Mouse (Mus musculus): ENCODE measurements at regions not wholly inside any gene's neighbourhood (a gene's known extent, or its start where the extent isn't known, plus 50 kb on each side); places are given as distances from the start of the nearest gene placed in this dataset.

- no peaks in the 10 kb centered on the region for H3K9me3 ChIP-seq (replicated peaks; ENCODE audit: insufficient read depth, low read length)
- no peak overlapping the region for H3K27ac ChIP-seq (ENCODE audit: control insufficient read depth, low read depth, low read length)
- no peak for TF ChIP-seq SIN3A (IDR thresholded peaks at IDR 0.05; ENCODE audit: low read length)
- TF ChIP-seq E2F4 (IDR thresholded peaks at IDR 0.05; ENCODE audit: borderline replicate concordance, low read depth, low read length): no peak
- TF ChIP-seq SMC3 (IDR thresholded peaks at IDR 0.05; ENCODE audit: low read depth, low read length): no peak
- no peak for TF ChIP-seq MYC (IDR thresholded peaks at IDR 0.05; ENCODE audit: low read depth, low read length)
- TF ChIP-seq MAFK (IDR thresholded peaks at IDR 0.05; ENCODE audit: borderline replicate concordance, low read depth, low read length): no peak
- no peak for TF ChIP-seq MYB (IDR thresholded peaks at IDR 0.05; ENCODE audit: low read depth, low read length)
- no peak for TF ChIP-seq RAD21 (IDR thresholded peaks at IDR 0.05; ENCODE audit: low read depth, low read length)
- no peak for TF ChIP-seq ZKSCAN1 (IDR thresholded peaks at IDR 0.05; ENCODE audit: low read depth, low read length)
- no peak for TF ChIP-seq MAX (IDR thresholded peaks at IDR 0.05; ENCODE audit: low read length)
- no peak for TF ChIP-seq TAL1 (IDR thresholded peaks at IDR 0.05; ENCODE audit: low read length)
- no peak for TF ChIP-seq MEF2A (IDR thresholded peaks at IDR 0.05; ENCODE audit: extremely low read depth, insufficient replicate concordance, low read depth, low read length, poor library complexity, severe bottlenecking)
- TF ChIP-seq GATA1 (IDR thresholded peaks at IDR 0.05; ENCODE audit: low read depth, low read length): no peak
- TF ChIP-seq BHLHE40 (IDR thresholded peaks at IDR 0.05; ENCODE audit: borderline replicate concordance, low read depth, low read length): no peak
- TF ChIP-seq ZNF384 (IDR thresholded peaks at IDR 0.05; ENCODE audit: low read depth, low read length): no peak
- no peak for TF ChIP-seq CHD1 (IDR thresholded peaks at IDR 0.05; ENCODE audit: low read depth, low read length)
- no peak for TF ChIP-seq GABPA (IDR thresholded peaks at IDR 0.05; ENCODE audit: low read depth, low read length)
- no peaks in the 10 kb centered on the region for H3K36me3 ChIP-seq (ENCODE audit: control insufficient read depth in 1 of 2, insufficient read depth in 2 of 2, low read length in 2 of 2)
- no peak for DNase-seq (ENCODE audit: low read depth, low spot score)
- H3K79me2 ChIP-seq (ENCODE audit: control insufficient read depth, insufficient read depth, low read length, poor library complexity): no peaks in the 10 kb centered on the region
- no peak overlapping the region for H3K4me3 ChIP-seq (ENCODE audit: control insufficient read depth in 1 of 2, insufficient read depth in 1 of 2, low read depth in 2 of 2, low read length in 2 of 2)
- H3K9ac ChIP-seq (ENCODE audit: control insufficient read depth, low read depth, low read length, poor library complexity, severe bottlenecking): no peak overlapping the region
- H3K27me3 ChIP-seq (ENCODE audit: control insufficient read depth in 1 of 2, insufficient read depth in 2 of 2, low read length in 2 of 2): no peaks in the 10 kb centered on the region
- H3K4me1 ChIP-seq (ENCODE audit: control insufficient read depth in 1 of 2, insufficient read depth in 2 of 2, low read length in 2 of 2): no peaks in the 10 kb centered on the region
These were observed 74.7 kb upstream of the Dynlrb2 start for GRCm38 (mm10) chr8:116430051-116430450.

DNA sequence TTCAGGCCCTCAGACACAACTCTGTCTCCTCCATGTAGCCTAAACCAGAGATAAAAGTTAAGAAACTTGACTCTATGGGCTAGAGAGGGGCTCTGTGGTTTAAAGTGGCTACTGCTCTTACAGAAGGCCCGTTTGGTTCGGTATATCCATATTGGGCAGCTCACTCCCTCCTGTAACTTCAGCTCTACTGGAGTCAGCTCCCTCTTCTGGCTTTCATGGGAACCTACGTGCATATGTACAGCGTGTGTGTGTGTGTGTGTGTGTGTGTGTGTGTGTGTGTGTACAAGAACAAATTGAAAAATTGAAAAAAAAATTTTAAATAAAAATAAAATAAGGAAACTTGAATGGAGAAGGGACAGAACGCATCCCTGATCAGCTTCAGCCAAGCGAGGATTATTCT is 75.1 kb upstream of the Dynlrb2 start:
- no peak overlapping the region for H3K27ac ChIP-seq (ENCODE audit: control insufficient read depth, low read depth, low read length)
- no peak overlapping the region for H3K9ac ChIP-seq (ENCODE audit: control insufficient read depth, low read depth, low read length, poor library complexity, severe bottlenecking)
- H3K4me1 ChIP-seq (ENCODE audit: control insufficient read depth in 1 of 2, insufficient read depth in 2 of 2, low read length in 2 of 2): no peaks in the 10 kb centered on the region
- no peak for TF ChIP-seq BHLHE40 (IDR thresholded peaks at IDR 0.05; ENCODE audit: borderline replicate concordance, low read depth, low read length)
- TF ChIP-seq MAFK (IDR thresholded peaks at IDR 0.05; ENCODE audit: borderline replicate concordance, low read depth, low read length): no peak
- TF ChIP-seq E2F4 (IDR thresholded peaks at IDR 0.05; ENCODE audit: borderline replicate concordance, low read depth, low read length): no peak
- TF ChIP-seq ETS1 (IDR thresholded peaks at IDR 0.05; ENCODE audit: low read depth, low read length): no peak
- TF ChIP-seq MYC (IDR thresholded peaks at IDR 0.05; ENCODE audit: low read depth, low read length): no peak
- no peak for TF ChIP-seq NELFE (IDR thresholded peaks at IDR 0.05; ENCODE audit: low read depth, low read length)
- no peak for TF ChIP-seq UBTF (IDR thresholded peaks at IDR 0.05; ENCODE audit: borderline replicate concordance, insufficient read depth, low read depth, low read length)
- TF ChIP-seq GATA1 (IDR thresholded peaks at IDR 0.05; ENCODE audit: low read depth, low read length): no peak
- TF ChIP-seq MAZ (IDR thresholded peaks at IDR 0.05; ENCODE audit: low read depth, low read length): no peak
- TF ChIP-seq RCOR1 (IDR thresholded peaks at IDR 0.05; ENCODE audit: low read depth, low read length): no peak
- TF ChIP-seq MEF2A (IDR thresholded peaks at IDR 0.05; ENCODE audit: extremely low read depth, insufficient replicate concordance, low read depth, low read length, poor library complexity, severe bottlenecking): no peak
- no peak for TF ChIP-seq ZNF384 (IDR thresholded peaks at IDR 0.05; ENCODE audit: low read depth, low read length)
- TF ChIP-seq SIN3A (IDR thresholded peaks at IDR 0.05; ENCODE audit: low read length): no peak
- no peak for TF ChIP-seq TAL1 (IDR thresholded peaks at IDR 0.05; ENCODE audit: low read length)
- TF ChIP-seq HCFC1 (IDR thresholded peaks at IDR 0.05; ENCODE audit: low read depth, low read length): no peak
- H3K4me3 ChIP-seq (ENCODE audit: control insufficient read depth in 1 of 2, insufficient read depth in 1 of 2, low read depth in 2 of 2, low read length in 2 of 2): no peak overlapping the region
- H3K79me2 ChIP-seq (ENCODE audit: control insufficient read depth, insufficient read depth, low read length, poor library complexity): no peaks in the 10 kb centered on the region
- no peaks in the 10 kb centered on the region for H3K36me3 ChIP-seq (ENCODE audit: control insufficient read depth in 1 of 2, insufficient read depth in 2 of 2, low read length in 2 of 2)
- H3K27me3 ChIP-seq (ENCODE audit: control insufficient read depth in 1 of 2, insufficient read depth in 2 of 2, low read length in 2 of 2): no peaks in the 10 kb centered on the region
- H3K9me3 ChIP-seq (replicated peaks; ENCODE audit: insufficient read depth, low read length): no peaks in the 10 kb centered on the region
- no peak for DNase-seq (ENCODE audit: low read depth, low spot score)

Measured in MEL (cell line).